Mouse (Mus musculus) liver, adult 2 months (tissue): ENCODE data around the gene Usp22.

ENCODE experiments used
- CTCF ChIP-seq: fragments of 200-500 bp; IDR thresholded peaks from 2 replicates; pipeline ENCODE4 v1.5.1; 2011; ENCODE audit warnings: low read depth, low read length, control low read depth
- POLR2A ChIP-seq: fragments of 200-500 bp; IDR thresholded peaks from 2 replicates; pipeline ENCODE4 v1.6.1; 2011; ENCODE audit warnings: low read length, control low read depth; ENCODE audit not compliant: insufficient read depth; ENCODE audit errors: extremely low read depth

GRCm38 (mm10) chr11:61111472-61111871, 63.4 kb downstream of the Usp22 start:
- no peak for TF ChIP-seq POLR2A
- no peak for TF ChIP-seq CTCF
